Mouse (Mus musculus) hindbrain, embryonic 12.5 days (tissue): ENCODE data around the gene Cox7a2l. TPM values are rescaled to one million over a fixed set of nuclear protein-coding genes. Genes with fewer than 3 reads are reported as not detected.

Experiments
- ATAC-seq: fragments of 200-750 bp; cut with Nextera tagmentation; 2 replicates; pipeline ENCODE4 v1.8.0; 2017; ENCODE audit warnings: moderate TSS enrichment; ENCODE audit not compliant: low FRiP score
- H3K27ac ChIP-seq: fragments of 300-500 bp; sonication (generic); 2 replicates; pipeline ENCODE4 v1.5.1; 2016; ENCODE audit warnings: mild to moderate bottlenecking
- H3K27me3 ChIP-seq: fragments of 300-500 bp; sonication (generic); 2 replicates; pipeline ENCODE4 v1.6.1; 2016; ENCODE audit warnings: mild to moderate bottlenecking
- H3K36me3 ChIP-seq: fragments of 300-500 bp; sonication (generic); 2 replicates; pipeline ENCODE4 v1.6.1; 2016; ENCODE audit warnings: mild to moderate bottlenecking
- H3K4me1 ChIP-seq: fragments of 300-500 bp; sonication (generic); 2 replicates; pipeline ENCODE4 v1.6.1; 2016
- H3K4me2 ChIP-seq: fragments of 300-500 bp; sonication (generic); replicated peaks from 2 replicates; pipeline ENCODE4 v1.6.1; 2016; ENCODE audit warnings: mild to moderate bottlenecking
- H3K4me3 ChIP-seq: fragments of 300-500 bp; sonication (generic); 2 replicates; pipeline ENCODE4 v1.5.1; 2016; ENCODE audit warnings: mild to moderate bottlenecking
- H3K9ac ChIP-seq: fragments of 300-500 bp; sonication (generic); 2 replicates; pipeline ENCODE4 v1.6.1; 2016; ENCODE audit warnings: mild to moderate bottlenecking, moderate library complexity
- H3K9me3 ChIP-seq: fragments of 300-500 bp; sonication (generic); replicated peaks from 2 replicates; pipeline ENCODE4 v1.6.1; 2016; ENCODE audit warnings: mild to moderate bottlenecking
- WGBS: fragments of 180-500 bp; shearing (Covaris S2); methylation state at CpG from one replicate; pipeline ENCODE4 v1.1.7; 2016; 5-methylcytosine and 5-hydroxymethylcytosine counted together
- polyA plus RNA-seq: library from polyadenylated mRNA; unstranded; fragments of >200 nt; fragmentation: Nextera tagmentation; extraction: Ambion mirVana; gene quantifications from 2 replicates; pipeline ENCODE4 v1.2.1, GENCODE M21; 2016

The Cox7a2l gene
- polyA plus RNA-seq: 139 TPM in 2 replicates

DNA sequence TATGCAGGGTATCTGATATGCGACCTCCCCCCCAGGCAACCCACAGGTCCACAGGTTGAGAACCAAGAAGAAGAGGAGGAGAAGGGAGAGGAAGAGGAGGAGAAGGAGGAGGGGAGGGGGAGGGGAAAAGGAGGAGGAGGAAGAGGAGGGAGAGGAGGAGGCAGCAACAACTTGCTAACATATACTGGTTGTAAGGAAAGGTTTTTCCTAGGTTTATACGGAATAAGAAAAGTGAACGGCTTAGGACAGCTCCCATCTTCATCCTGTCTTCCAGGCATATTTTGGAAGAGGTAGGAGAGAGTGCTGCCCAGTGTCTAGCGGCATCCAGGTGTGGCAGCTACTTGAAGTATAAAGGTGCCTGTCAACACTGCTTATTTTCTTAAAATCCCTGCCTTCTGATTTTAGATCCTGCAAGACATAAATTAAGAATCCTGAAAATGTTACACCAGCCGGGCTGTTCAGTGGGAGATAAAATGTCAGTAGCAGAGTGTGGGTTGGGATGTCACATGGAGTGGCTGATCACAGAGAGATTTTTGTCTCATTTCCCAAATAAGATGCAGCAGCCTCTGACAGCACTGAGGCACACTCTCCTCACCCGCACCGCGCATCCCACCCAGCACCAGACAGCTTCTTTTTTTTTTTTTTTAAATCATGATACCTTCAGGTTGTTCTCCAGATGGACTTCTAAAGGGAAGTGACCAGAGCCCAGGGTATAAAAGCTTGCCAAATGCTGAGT is at the start of gene Cox7a2l:
TSS of gene Cox7a2l (minus strand) at position 51 of the 736 bp plus-strand sequence.
- Histone ChIP-seq H3K4me3 (no peak within 1 kb of the TSS), H3K9me3 (no peaks in the 10 kb centered on the region), H3K27me3 (no peaks in the 10 kb centered on the region), H3K4me2 (no peak within 1 kb of the TSS), H3K4me1 (peaks cover 16% of the 10 kb centered on the region), H3K27ac (no peak within 1 kb of the TSS), H3K9ac (no peak within 1 kb of the TSS), H3K36me3 (no peaks in the 10 kb centered on the region)
- no peak for ATAC-seq
- 93% methylated on average over 8 of the region's 8 CpGs for WGBS

DNA sequence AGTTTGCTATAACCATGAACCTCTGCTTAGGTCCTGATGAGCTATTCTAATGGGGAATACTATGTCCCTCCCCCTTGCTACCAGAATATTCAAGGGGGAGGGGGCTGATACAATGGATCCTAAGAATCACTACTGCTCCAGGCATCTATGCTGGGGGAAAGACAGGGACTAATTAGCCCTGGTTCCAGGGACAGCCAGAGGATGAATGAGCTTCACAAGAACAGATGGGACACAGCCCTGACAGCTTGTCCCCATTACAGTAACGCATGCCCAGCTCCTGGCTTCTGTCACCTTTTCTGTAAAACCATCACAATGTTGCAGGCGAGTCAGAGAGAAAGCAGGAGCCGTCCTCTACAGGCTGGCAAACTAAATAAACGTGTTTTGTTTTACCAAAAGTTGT is 48.4 kb upstream of the Cox7a2l start:
- H3K27ac ChIP-seq: peak overlapping the region; percentile 55
- no peak overlapping the region for H3K9ac ChIP-seq
- no peaks in the 10 kb centered on the region for H3K36me3 ChIP-seq
- 48% methylated on average over 4 of the region's 4 CpGs for WGBS
- H3K4me3 ChIP-seq: no peak overlapping the region
- no peaks in the 10 kb centered on the region for H3K9me3 ChIP-seq
- ATAC-seq: peak; percentile 81
- no peak overlapping the region for H3K4me2 ChIP-seq
- no peaks in the 10 kb centered on the region for H3K27me3 ChIP-seq
- H3K4me1 ChIP-seq: peaks cover 12% of the 10 kb centered on the region

DNA sequence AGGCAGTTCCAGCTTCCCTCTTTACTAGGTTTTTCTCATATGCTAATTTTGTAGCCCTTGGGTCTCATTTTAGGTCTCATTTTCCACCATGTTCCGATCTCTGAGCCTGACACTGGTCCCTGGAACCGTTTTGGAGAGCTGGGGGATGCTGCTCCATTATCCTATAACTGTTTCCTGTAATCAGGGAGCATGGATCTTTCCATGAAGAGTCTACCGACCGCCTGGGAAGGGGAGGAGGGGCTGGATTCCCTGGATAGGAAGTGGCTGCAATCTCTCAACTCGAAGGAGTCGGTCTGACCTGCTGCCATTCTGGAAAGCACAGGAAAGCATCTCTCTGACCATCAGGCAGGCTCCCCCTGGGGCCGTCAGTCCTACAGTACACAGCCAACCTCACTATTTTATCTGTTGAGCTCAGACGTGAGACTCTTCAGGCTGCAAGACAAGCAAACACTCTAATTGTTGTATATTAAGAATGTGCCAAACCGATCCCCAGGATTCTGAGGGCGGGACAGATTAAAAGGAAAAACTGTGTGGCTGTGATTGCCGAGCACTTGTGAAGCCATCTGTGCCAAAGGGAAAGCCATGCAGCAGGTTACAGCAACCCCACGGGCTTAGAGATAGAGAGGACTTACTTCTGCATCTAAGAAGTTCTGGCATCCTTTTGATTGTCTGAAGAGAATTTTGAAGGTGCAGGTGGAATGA is 47.1 kb upstream of the Cox7a2l start:
- no peak overlapping the region for H3K4me2 ChIP-seq
- H3K27me3 ChIP-seq: no peaks in the 10 kb centered on the region
- no peaks in the 10 kb centered on the region for H3K36me3 ChIP-seq
- ATAC-seq: no peak
- 61% methylated on average over 12 of the region's 12 CpGs for WGBS
- H3K9ac ChIP-seq: no peak overlapping the region
- H3K9me3 ChIP-seq: no peaks in the 10 kb centered on the region
- no peak overlapping the region for H3K27ac ChIP-seq
- no peak overlapping the region for H3K4me3 ChIP-seq
- peaks cover 12% of the 10 kb centered on the region for H3K4me1 ChIP-seq

DNA sequence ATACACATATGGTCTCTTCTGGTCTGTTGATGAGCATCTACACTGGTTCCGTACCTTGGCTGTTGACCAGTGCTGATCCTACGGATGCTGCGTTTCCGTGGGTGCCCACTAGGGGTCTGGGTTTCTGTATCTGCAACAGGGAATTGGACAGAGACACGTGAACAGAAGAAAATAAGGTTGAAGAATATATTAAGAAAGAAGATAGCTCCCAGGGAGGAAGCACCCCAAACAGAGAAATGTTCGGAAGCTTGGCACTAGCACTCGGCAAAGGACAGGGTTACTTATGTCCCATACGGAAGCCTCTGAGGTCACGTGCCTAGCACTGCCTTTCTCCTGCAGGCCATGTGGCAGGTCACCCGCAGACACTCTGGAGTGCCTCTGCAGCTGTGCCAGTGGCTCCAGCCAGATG is 46.6 kb upstream of the Cox7a2l start:
- Histone ChIP-seq H3K27ac (no peak overlapping the region), H3K9ac (no peak overlapping the region), H3K4me3 (no peak overlapping the region), H3K36me3 (no peaks in the 10 kb centered on the region), H3K9me3 (no peaks in the 10 kb centered on the region), H3K4me2 (no peak overlapping the region), H3K27me3 (no peaks in the 10 kb centered on the region), H3K4me1 (peaks cover 12% of the 10 kb centered on the region)
- WGBS: 53% methylated on average over 10 of the region's 10 CpGs
- no peak for ATAC-seq

DNA sequence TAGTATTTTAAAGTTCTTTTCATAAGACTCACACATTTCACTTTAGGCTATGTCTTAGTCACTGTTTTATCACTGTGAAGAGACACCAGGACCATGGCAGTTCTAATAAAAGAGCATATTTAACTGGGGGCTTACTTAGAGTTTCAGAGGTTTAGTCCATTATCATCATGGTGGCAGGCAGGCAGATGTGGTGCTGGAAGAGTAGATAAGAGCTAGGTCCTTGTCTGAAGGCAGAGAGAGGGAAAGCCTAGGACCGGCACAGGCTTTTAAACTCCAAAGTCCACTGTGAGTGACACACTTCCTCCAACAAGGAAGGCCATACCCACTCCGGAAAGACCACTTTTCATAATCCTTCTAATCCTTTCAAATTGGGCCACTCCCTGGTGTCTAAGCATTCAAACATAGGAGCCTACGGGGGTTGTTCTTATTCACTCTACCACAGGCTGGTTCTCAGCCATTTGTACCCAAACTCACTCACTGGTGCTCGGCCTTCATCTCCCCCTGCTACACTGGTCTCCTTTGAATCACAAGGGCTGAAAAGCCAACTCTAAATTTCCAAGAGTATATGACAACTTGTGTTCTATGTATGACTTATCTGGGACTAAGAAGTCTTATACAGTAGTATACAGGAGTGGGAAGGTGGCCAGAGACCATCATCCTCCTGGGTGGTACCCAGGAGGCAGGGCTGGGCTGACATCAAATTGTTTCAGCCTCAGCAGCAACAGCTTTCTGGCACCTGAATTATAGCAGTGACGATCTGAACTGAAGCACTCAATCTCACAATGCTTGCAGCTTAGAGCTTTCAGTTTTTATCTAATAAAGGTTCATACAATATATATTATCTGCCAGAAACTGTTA is 45.3 kb upstream of the Cox7a2l start:
- Histone ChIP-seq H3K27ac (no peak overlapping the region), H3K9me3 (no peaks in the 10 kb centered on the region), H3K4me1 (peaks cover 12% of the 10 kb centered on the region), H3K4me2 (no peak overlapping the region), H3K36me3 (no peaks in the 10 kb centered on the region), H3K4me3 (no peak overlapping the region), H3K9ac (no peak overlapping the region), H3K27me3 (no peaks in the 10 kb centered on the region)
- ATAC-seq: no peak
- WGBS: 96% methylated on average over 5 of the region's 5 CpGs

DNA sequence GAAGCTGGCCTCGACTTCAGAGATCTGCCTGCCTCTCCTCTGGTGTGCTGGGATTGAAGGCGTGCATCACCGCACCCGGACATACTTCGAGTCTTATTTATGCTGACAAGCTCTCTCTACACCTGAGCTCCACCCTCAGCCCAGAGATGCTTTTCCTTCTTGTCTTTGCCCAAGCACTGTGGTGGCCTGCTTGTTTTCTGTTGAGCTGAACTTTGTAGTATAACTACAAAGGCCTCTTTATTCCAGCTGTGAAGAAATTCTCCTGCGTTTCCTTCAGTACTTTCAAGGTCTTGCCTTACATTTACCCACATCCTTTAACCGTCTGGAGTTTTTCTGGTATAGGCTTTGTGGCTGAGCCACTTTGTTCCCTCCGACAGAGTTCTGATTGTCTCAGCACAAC is 42.0 kb upstream of the Cox7a2l start:
- Histone ChIP-seq H3K36me3 (no peaks in the 10 kb centered on the region), H3K4me1 (peaks cover under 1% of the 10 kb centered on the region; the same call in 1 of the 2 replicates), H3K27ac (no peak overlapping the region), H3K4me2 (no peak overlapping the region), H3K4me3 (no peak overlapping the region), H3K9ac (no peak overlapping the region), H3K27me3 (no peaks in the 10 kb centered on the region), H3K9me3 (no peaks in the 10 kb centered on the region)
- 54% methylated on average over 8 of the region's 8 CpGs for WGBS
- no peak for ATAC-seq

DNA sequence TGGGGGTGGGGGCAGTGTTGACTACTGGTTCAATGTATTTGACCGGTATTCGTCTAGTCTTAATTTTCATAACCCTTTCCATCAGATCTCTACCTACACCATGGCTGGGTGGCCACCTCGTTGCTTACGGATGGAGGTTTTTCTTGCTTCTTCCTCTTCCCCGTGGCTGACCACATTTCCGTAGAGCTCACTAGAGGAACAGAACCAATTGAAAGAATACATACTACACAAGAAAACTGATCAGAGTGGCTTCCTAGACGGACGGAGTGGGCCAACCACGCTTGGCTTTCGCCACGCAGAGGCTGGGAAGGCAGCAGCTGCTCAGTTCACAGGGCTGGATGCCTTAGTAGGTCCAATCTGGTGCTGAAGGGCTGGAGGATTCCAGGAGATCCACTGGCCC is 38.7 kb upstream of the Cox7a2l start:
- no peaks in the 10 kb centered on the region for H3K9me3 ChIP-seq
- no peak overlapping the region for H3K9ac ChIP-seq
- no peaks in the 10 kb centered on the region for H3K36me3 ChIP-seq
- no peak for ATAC-seq
- H3K27ac ChIP-seq: no peak overlapping the region
- H3K4me3 ChIP-seq: no peak overlapping the region
- H3K4me1 ChIP-seq: no peaks in the 10 kb centered on the region
- WGBS: 95% methylated on average over 11 of the region's 11 CpGs
- no peak overlapping the region for H3K4me2 ChIP-seq
- H3K27me3 ChIP-seq: no peaks in the 10 kb centered on the region

DNA sequence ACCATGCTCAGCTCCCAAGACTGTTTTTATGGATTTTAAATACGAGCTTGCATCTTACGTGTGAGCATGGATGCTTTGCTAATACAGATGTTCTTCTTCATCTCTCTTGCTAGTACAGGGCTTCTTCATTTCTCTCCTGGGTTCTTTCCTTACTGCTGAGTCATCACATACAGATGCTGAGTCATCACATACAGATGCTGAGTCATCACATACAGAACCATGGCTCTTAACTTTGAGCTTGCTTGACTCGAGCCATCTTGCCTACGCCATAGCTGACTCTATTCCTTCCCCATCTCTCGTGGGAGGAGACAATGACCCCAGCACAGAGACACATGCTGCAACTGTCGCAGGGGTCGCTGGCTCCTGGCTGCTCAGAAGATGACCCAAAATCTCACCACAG is 37.9 kb upstream of the Cox7a2l start:
- ATAC-seq: no peak
- H3K36me3 ChIP-seq: no peaks in the 10 kb centered on the region
- H3K4me3 ChIP-seq: no peak overlapping the region
- no peaks in the 10 kb centered on the region for H3K9me3 ChIP-seq
- no peaks in the 10 kb centered on the region for H3K4me1 ChIP-seq
- WGBS: 84% methylated on average over 7 of the region's 7 CpGs
- H3K27ac ChIP-seq: no peak overlapping the region
- no peaks in the 10 kb centered on the region for H3K27me3 ChIP-seq
- H3K9ac ChIP-seq: no peak overlapping the region
- no peak overlapping the region for H3K4me2 ChIP-seq

DNA sequence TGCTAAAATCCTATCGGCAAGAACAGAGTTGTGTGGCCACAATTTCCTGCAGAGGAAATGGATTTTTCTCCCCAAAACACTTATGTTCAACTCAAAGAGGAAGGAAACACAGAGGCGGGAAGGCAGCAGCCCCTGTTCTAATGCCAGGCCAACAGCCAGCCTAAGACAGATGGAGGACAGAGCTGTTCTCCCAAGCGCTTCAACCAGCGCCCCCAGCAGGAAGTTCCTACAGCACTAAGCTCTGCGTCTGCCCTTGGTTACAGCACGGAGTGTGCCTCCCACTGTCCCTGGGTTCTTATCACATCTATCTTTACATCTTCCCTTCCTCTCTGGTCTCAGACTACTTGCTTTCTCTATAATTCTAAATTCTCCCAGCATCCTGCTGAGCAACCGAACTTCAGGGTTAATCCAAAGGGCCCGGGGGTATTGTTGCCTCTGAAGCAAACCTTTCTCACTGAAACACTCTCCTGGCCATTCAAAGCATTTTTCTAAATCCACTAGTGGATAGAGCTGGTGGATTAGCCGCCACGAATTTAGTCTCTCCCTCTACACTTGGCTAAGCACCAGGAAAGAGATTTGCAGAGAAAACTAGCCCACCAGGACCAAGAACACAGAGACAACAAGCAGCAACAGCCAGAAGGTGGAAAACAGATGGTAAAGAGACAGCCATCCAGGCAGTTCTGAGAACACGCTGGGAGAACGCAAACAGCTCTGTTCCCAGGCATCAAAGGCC is 31.5 kb upstream of the Cox7a2l start:
- Histone ChIP-seq H3K4me3 (no peak overlapping the region), H3K27ac (no peak overlapping the region), H3K4me2 (no peak overlapping the region), H3K4me1 (peaks cover 20% of the 10 kb centered on the region), H3K9ac (no peak overlapping the region), H3K9me3 (no peaks in the 10 kb centered on the region), H3K36me3 (no peaks in the 10 kb centered on the region), H3K27me3 (peaks cover 26% of the 10 kb centered on the region)
- ATAC-seq: no peak
- 32% methylated on average over 12 of the region's 12 CpGs for WGBS

DNA sequence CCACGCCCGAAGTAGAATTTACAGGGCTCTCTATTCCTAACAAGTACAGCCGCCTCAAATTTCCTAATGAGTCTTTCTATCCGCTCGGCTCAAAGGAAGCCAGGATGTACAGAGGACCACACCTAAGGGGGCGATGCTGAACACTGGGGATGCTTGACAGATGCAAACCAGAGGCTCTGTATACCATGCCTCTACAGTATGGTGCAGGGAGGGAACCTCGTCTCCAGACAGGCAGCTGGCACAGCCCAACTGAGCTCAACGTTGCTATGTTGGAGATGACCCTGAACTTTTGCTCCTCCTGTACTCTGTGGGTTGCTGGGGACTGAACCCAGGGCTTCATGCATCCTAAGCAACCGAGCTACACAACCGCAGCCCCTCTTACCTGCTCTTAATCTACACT is 30.0 kb upstream of the Cox7a2l start:
- no peaks in the 10 kb centered on the region for H3K9me3 ChIP-seq
- H3K4me1 ChIP-seq: peaks cover 20% of the 10 kb centered on the region
- 0 out of 2 replicates have a peak overlapping the region, but pooled peaks have one; percentile 44 for H3K27ac ChIP-seq
- 39% methylated on average over 10 of the region's 10 CpGs for WGBS
- no peak overlapping the region; the same call in 1 of the 2 replicates for H3K4me2 ChIP-seq
- no peak overlapping the region for H3K9ac ChIP-seq
- H3K36me3 ChIP-seq: no peaks in the 10 kb centered on the region
- H3K4me3 ChIP-seq: no peak overlapping the region
- 0 out of 2 replicates have a peak, but pooled peaks have one; percentile 46 for ATAC-seq
- peaks cover 29% of the 10 kb centered on the region for H3K27me3 ChIP-seq

DNA sequence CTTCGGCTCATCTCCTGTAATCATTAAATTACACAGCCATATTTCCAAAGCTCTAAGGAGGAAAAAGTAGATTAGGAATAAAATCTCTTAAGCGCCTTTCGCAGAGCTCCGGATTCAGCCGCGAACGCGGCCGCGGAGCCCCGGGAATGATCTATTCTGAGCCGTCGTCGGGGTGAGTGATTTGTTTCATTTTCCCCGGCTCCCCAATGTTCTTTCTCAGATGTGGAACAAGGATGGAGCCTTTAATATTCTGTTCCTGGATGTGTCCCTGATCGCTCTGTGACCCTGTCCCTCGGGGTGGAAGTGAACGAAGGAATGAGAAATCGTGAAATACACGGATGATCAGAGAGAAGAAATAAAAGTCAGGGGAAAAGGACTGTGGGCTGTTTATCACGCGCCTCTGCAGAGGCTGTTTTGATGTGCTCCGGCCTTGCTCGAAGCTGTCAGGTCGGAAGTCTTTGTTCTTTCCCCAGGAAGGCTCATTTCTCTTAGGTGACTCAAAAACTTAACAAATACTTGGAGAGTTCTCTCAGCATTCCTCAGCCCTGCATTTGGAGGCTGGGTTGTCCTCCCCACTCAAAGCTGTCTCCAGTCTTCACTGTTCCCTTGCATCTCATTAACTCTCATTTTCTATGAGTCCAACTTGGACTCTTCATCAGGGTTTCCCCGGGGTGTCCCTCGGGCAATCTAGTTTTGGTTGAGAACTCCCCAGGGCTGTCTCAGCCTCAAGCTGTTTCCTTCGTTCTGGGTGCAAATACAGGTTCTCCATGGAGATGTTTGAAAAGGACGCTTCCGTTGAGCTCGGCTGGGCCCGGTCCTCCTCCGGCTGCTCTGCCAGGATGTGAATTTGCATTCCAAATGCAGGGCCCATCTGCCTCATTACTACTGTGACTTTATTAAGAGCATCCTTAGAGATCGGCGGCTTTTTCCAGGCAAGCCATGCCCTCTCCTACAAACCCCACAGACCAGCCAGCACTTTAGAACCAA is 28.9 kb upstream of the Cox7a2l start:
- peak; percentile 82 for ATAC-seq
- H3K9me3 ChIP-seq: no peaks in the 10 kb centered on the region
- peaks cover 29% of the 10 kb centered on the region for H3K27me3 ChIP-seq
- H3K4me2 ChIP-seq: peak overlapping the region; percentile 49
- H3K27ac ChIP-seq: peak overlapping the region; percentile 44
- peak overlapping the region; percentile 50 for H3K9ac ChIP-seq
- 7% methylated on average over 35 of the region's 35 CpGs for WGBS
- H3K4me3 ChIP-seq: peak overlapping the region; percentile 25
- no peaks in the 10 kb centered on the region for H3K36me3 ChIP-seq
- H3K4me1 ChIP-seq: peaks cover 20% of the 10 kb centered on the region
